Mouse (Mus musculus) c-Kit-negative CD71-positive TER-119-positive erythroid progenitor cells, embryonic 14.5 days (primary cell): ENCODE measurements at regions not wholly inside any gene's neighbourhood (a gene's known extent, or its start where the extent isn't known, plus 50 kb on each side); places are given as distances from the start of the nearest gene placed in this dataset.

Source experiments
- DNase-seq: peaks from one replicate; pipeline ENCODE4 v3.0.0-alpha.2; 2013; ENCODE audit warnings: low read depth, low spot score

DNA sequence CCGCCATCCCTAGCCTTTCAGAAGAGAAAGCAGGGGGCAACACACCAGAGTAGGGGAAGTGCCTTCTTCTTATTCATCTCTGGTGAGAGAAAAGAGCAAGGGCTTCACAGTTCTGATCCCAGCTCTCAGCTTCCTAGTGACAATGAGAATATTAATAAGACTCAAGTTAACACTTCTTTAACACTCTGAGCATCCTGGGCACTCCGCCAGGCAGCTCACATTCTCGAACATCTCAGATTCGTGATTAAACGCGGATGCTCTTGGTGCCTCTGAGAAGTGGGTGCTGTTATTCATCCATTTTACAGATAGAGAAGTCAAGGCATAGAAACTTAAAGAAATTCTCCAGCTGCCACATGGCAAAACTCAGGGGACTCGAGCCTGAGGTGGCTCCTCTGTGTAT lies 237.1 kb downstream of the Rps15a start:
- DNase-seq: no peak

DNA sequence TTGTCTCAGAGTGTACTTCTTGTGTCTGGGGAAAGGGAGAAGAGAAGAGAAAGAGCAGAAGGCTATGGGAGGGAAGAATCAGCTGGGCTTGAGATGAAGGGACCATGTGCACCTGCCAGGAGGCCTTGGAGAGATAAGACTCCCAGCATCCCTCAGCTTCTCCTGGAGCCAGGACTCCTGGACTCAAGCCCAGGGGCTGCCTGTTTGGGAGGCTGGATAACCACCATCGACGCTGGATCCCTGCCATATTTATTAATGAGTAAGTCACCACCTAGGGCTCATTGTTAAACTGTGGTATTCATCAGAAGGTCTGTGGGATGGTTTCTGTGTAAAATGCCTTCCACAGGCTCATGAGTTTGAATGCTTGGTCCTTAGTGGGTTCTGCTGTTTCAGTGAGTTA lies 240.7 kb downstream of the Rps15a start:
- DNase-seq: no peak

- no peak for DNase-seq
These were observed 256.6 kb downstream of the Rps15a start for GRCm38 (mm10) chr7:117859419-117859818.

- DNase-seq: no peak
These were observed 260.0 kb downstream of the Rps15a start for GRCm38 (mm10) chr7:117855955-117856354.

DNA sequence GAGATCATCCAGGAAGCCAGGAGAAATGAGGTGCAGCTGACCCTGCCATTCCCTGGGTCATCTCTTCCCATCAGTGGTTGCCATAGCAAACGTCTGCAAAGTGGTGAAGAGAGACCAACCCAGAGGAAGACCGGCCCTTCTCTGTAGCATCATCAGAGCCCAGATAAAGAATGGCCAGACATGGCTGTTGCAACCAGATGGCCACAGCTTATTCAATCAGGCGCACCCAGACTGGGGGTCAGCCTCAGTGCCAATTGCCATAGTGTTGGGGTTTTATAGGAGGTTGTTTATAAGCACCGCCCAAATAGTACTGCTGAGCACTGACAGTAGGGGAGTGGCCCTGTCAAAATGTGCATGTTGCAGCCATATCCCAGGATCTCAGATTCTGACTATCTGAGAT lies 262.3 kb downstream of the Rps15a start:
- DNase-seq: no peak

DNA sequence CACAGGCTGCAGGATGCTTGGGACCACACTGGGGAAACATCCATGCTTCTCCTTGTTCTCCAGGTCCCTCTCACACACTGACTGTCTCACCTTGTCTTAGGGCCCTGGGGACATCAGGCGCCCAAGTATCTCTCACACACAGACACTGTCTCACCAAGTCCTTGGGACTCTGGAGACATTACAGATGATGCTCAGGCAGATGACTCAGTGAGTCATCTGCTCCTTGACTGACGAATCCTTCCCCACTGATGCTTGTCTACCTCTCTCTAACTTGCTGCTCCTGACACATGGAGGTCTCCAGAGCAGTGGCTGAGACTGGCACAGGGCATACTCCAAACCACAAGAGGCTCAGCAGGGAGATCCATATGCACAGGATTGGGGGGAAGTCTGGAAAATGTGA lies 263.1 kb downstream of the Rps15a start:
- DNase-seq: no peak

DNA sequence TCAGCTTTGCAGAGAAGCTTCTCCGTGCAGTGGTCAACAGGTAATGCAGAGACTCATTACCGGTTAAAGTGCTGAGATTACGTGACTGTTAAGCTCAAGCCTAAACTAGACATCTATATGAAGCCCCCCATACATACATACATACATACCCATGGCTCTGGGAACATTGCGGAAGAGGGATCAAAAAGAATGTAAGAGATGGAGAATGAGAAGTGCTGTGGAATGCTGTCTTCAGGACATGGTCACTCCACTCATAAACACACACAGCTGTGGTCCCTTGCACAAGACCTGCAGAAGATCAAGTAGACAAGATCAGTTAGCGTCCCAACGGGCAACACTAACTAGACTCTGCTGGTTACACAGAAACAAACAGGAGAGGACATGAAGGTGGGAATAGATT lies 265.2 kb downstream of the Rps15a start:
- DNase-seq: no peak

DNA sequence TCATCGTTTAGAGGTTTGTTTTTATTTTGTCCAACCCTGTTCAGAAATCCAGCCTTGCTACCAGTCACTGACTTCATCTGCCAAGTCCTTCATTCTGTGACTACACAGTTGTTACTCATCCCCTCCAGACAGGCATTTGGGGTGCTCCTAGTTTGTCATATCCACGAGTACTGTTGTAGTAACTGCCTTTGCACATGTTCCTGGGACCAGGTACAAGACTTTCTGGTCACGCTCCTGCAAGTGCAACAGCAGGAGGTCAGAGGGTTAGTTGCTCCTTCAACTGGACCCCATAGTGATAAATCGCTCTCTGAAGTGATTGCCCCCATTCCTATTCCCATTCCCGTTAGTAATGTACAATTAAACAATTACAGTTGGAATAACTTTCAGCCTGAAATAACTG lies 269.9 kb downstream of the Rps15a start:
- no peak for DNase-seq

DNA sequence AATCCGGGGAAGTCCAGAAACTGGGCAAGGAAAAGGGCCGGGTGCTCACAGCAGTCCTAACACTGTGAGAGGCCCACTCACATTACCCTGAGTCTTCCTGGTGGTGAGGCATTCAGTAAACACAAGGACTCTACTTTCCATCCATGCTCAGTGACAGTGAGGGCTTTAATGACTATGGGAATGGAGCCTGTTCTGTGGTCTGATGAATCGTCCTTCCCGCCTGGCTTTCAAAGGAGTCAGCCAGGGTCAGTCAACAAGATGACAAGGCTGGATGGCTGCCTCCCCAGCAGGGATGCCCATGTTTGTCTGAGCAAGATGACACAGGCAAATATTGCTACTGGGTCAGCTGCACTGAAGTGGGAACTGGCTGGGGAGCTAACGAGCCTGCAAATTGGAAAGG lies 273.2 kb downstream of the Rps15a start:
- DNase-seq: no peak

- DNase-seq: no peak
These were observed 321.0 kb downstream of the Rps15a start for GRCm38 (mm10) chr7:117795035-117795434.

DNA sequence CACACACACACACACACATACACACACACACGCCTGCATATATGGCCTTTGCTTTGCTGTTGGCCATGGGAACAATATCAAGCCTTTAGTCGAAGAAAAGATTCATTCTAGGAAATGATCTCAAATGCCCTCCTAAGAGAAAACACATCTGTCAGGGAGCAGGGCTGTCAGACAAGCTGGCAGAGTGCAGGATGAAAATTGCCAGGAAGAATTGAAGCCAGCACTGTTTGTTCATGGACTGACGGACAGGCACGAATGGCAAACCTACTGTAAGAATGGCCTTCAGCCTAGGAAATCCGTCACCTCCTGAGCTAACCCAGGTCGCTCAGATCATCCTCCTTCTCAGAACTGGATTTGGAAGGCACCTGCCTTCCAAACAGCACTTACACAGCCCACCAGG lies 322.0 kb downstream of the Rps15a start:
- DNase-seq: no peak

GRCm38 (mm10) chr7:117792456-117792855 lies 323.5 kb downstream of the Rps15a start:
- DNase-seq: no peak

GRCm38 (mm10) chr7:117778996-117779395 lies 337.0 kb downstream of the Rps15a start:
- DNase-seq: no peak

- DNase-seq: no peak
These were observed 338.1 kb downstream of the Rps15a start for GRCm38 (mm10) chr7:117777921-117778320.

- DNase-seq: no peak
These were observed 344.2 kb downstream of the Rps15a start for GRCm38 (mm10) chr7:117771836-117772235.

GRCm38 (mm10) chr7:117759506-117759905 lies 356.5 kb downstream of the Rps15a start:
- DNase-seq: no peak

- no peak for DNase-seq
These were observed 359.0 kb downstream of the Rps15a start for GRCm38 (mm10) chr7:117757033-117757432.

- DNase-seq: no peak
These were observed 360.2 kb downstream of the Rps15a start for GRCm38 (mm10) chr7:117755830-117756229.

GRCm38 (mm10) chr7:117753296-117753695 lies 362.7 kb downstream of the Rps15a start:
- DNase-seq: no peak

GRCm38 (mm10) chr7:117752302-117753185 lies 363.4 kb downstream of the Rps15a start:
- peak; percentile 5 for DNase-seq

GRCm38 (mm10) chr7:117747991-117748390 lies 367.2 kb downstream of the Xylt1 start:
- DNase-seq: no peak

DNA sequence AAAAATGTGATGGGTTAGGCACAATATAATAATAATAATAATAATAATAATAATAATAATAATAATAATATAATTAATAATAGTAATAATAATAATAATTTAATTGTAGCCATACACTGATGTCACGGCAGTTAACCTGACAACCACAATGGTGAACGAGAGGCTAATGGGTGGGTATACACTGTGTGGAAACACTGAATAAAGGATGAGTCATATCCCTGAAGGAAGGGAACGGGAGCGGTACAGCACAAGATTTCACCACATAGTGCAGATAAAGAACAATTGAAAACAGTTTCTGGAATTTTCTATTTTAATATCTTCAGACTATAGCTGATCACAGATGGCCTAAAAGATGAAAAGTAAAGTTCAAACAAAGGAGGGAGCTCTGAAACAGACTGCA lies 365.6 kb downstream of the Xylt1 start:
- DNase-seq: no peak

GRCm38 (mm10) chr7:117739706-117740105 lies 358.9 kb downstream of the Xylt1 start:
- DNase-seq: no peak

- no peak for DNase-seq
These were observed 354.9 kb downstream of the Xylt1 start for GRCm38 (mm10) chr7:117735699-117736020.
